Mouse (Mus musculus) layer of hippocampus, adult 9-11 months (tissue): Measurements from ENCODE around the gene Insr.
A peak's percentile ranks its signal among the peaks of the same experiment; 100 is the strongest.
"Not testable (repeated sequence)": the region's sequence is repeated elsewhere in the genome, so short reads cannot be mapped to it uniquely, and the experiment has no call there.

Experiments used
- DNase-seq: peaks from one replicate; pipeline ENCODE4 v3.0.0; 2022

Insr gene

DNA sequence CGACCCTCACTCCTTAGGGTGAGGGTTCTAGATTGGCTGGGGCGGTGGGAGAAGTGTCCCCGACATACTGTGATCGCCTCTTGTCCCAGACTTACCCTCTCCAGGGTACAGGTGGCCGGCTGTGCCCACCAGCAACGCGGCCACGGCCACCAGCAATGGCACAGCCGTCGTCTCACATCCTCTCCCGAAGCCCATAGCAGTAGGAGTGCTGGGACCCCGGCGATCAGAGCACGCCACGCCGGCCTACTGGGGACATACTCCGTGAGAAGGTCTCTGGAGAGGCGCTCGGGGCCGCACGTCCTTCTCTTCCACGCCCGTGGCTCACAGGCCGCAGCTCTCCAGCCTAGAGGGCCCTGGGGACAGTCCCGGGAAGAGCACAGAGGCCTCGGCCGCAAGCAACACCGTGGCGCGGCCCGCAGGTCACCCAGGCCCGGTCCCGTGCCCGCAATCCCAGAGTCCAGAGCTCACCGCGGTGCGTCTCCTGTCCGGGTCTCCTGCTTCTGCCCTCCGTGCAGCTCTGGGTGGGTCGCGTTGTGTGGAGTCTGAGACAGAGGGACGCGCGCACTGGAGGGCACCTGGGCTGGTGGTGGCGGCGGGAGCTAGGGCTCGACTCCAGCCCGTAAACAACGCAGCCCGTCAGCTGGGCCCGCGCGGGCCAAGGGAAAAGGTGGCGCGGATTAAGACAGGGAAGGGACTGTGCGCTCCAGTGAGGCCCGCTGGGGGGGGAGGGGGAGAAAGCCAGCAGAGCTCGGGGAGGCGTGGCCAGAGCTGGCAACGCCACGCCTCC is at the start of gene Insr:
Insr (minus strand) TSS at position 684 of the 787 bp plus-strand sequence.
- DNase-seq = peak; percentile 93

DNA sequence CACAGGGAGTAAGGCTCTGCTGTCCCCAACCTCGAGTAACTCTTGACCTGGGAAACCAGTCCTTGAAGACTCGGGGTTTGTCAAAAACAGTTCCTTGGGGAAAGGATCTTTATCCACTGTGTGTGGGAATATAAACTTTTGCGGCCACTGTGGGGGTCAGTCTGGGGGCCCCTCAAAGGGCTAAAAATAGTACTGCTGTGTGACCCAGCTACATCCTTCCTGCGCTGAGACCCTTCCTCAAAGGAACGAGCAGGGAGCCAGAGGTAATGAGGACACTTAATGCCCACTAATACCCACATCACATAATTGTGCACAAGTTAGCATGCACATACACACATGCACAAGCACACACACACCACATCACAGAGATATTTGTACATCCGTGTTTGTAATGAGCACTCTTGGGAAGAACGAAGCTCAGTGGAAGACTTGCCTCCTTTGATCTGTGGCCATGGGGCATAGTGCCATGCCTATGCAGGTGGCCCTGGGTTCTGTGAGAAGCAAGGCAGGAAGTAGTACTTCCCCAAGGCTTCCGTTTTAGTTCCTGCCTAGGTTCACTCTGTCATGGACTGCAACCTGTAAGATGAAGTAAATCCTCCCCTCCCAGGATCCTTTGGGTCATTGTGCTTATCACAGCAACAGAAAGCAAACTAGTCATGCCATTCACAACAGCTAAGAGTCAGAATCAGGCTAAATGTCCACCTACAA is 48.3 kb upstream of the Insr start:
- no peak for DNase-seq

DNA sequence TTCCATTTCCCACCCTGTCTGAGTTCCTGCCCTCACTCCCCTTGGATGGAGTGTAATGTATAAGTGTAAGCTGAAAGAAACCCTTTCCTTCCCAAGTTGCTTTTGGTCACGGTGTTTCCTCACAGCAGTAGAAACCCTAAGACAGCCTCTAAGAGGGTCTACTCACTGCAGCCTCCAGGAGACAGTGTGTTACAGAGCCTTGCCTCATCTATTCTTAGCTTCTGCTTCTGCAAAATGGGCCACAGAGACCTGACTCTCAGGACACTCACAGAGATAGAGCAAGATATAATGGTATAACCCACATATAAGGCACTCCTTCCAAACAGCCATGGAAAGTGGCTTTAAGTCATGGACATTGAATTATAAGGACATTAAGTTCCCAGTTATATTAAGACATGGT is 47.6 kb upstream of the Insr start:
- DNase-seq = no peak

DNA sequence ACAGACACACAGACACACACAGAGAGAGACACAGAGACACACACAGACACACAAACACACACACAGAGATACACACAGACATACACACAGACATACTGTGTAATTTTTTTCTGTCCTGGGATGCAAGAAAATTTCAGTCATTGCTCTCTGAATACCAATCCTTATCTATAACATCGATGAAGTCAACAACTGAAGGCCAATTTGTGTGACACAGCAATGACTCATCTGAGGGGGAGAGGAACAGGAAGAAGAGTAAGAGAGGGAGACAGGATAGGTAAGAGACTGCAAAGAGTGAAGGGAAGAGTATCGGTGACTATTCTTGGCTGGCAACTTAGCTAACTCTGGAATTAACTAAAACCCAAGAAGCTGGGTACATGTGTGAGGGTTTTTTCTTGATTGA is 44.8 kb upstream of the Insr start:
- DNase-seq = no peak

DNA sequence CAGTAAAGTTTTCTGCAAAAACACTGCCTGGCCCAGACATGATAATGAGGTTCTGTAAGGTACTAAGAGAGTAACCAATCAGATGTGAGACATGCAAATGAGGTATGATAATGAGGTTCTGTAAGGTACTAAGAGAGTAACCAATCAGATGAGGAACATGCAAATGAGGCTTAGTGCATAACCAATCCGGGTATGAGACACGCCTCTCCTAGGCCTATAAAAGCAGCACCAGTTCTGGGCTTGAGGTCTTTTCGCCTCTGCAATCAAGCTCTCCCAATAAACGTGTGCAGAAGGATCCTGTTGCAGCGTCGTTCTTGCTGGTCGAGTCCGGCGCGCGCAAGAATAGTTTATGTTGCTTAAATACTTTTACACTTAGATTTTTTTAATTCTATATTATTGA is 39.9 kb upstream of the Insr start:
- DNase-seq = not testable (repeated sequence)

DNA sequence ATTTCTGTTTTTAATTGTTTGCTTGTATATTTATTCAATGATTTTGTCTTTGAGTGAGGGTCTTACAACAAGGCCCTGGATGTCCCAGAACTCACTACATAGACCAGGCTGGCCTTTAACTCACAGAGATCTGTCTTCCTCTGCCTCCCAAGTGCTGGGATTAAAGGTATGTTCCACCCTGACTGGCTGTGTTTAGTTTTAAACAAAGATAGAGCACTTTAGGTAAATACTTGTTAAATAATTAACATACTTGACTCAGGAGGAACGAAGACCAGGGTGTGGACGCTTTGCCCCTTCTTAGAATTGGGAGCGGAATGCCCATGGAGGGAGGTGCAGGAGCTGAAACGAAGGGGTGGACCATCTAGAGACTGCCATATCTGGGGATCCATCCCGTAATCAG is 37.2 kb upstream of the Insr start:
- no peak for DNase-seq

DNA sequence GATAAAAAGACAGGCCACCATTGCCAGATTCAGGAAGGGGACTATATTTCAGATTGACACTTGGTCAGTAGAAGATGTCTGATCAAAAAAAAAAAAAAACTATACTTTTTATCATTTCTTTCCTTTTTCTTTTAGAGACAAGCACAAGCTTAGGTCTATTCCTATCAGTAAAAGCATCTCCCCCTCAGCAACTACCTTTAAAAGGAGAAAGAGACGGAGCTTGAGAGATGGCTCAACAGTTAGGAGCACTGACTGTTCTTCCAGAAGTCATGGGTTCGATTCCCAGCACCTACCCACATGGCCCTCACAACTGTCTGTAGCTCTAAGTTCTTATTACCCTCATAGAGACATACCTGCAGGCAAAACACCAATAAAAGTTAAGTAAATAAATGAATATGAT is 34.9 kb upstream of the Insr start:
- no peak for DNase-seq

DNA sequence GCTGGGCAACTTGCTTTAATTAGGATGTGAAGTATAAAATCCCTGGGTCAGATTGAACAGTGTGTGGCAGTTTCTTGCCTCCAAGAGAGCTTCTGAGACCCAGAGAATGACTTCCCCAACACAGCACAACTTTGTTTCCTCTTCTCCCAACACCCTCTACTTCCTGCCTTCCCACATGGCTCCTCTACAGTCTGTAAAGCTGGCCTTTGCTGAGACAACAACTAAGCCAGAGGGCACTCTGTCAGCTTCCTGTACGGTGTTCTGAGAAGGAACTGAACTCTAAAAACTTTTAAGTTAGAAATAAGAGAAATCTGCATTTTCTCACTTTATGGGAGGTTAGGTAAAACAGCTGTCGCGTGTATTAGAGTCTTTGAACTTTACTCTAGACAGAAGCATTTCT is 34.4 kb upstream of the Insr start:
- DNase-seq = peak; percentile 37

DNA sequence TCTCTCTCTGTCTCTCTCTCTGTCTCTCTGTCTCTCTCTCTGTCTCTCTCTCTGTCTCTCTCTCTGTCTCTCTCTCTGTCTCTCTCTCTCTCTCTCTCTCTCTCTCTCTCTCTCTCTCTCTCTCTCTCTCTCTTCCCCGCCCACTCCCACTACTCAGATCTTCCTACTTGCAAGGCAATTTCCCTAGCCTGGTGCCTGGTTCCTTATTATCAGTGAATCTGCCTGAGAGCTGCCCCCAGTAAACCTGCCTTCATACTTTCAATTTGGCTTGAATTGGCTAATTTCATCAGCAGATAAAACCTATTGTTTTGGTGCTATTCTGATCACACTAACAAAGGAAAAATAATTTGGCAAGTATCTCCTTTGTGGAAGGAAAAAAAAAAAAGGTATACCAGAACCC is 34.0 kb upstream of the Insr start:
- DNase-seq = not testable (repeated sequence)

DNA sequence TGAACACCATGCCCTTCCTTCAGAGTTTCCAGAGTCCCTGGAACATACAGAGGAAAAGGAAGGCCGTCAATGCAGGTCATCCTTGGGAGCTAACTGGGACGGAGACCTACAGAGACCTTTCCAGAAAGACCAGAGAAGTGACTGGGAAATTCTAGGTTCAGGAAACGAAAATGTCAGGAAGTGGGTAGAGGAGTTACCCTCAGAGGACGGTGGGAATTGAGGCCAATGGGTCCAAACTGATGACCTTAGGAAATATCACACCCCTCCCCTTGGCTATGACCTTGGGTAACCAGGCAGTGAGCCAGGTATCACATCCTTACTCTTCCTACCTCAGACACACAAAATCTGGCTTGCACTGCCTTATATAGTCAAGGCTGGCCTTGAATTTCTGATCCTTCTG is 32.1 kb upstream of the Insr start:
- DNase-seq = no peak

DNA sequence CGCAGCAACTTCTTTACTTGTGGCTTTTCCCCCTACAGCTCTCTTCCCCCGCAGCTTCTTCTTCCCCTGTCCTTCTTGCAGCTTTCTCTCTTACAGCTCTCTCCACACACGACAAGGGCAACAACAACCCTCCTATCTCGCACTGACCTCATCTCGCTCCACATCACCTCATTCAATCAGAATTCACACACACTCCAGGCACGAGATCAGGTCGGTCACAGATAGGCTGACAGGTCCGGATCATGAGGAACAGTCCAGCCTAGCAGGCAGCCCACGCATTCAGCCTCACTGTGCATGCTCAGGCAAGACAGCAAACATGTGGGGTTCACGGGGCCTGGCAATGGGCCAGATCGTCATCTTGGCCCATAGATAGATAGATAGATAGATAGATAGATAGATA is 30.2 kb upstream of the Insr start:
- peak; percentile 75 for DNase-seq

DNA sequence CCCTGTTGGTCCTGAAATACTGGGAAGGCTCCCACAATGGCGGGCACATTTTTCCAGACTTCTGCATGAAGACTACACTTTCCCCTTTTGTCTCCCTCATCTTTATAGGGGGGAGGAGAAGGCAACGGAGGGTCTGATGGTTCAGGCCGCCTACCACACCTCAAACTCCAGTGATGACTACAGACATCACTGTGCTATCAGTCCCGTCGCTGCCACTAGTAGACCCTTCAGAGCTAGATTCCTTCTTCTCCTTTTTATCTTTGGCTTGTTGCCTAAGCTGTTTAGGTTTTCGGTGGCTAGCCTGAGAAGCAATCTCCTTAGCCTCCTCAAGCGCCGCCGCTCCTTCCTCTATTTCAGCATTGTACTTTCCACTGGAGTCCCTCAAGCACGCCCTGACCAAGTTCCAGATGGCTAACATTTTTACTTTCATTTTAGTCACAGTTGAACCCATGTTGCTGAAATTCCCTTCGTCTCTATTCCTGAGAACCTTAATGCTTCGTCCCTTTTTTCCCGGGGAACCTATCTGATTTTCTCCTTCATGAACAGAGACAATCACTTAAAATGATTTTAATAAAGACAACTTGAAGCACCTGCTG is 28.9 kb upstream of the Insr start:
- DNase-seq = peak; percentile 40

DNA sequence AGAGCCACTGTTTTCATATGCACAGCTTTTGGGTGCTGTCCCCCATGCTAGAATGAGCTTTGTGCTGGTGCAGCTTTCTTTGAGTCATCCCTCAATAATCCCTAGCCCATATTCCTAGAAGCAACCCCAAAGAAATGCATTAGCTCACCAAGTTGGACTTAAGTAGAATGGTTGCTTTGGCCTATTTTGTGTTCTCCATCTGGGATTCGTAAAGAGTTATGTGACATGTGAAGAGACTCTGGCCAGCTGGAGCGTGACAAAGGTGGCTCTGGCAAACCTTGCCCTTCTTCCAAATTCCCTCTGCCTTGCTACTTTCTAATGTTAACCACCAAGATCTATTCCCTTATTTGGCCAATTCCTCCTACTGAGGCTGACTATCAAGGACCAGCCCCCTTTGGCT is 22.7 kb upstream of the Insr start:
- no peak for DNase-seq

DNA sequence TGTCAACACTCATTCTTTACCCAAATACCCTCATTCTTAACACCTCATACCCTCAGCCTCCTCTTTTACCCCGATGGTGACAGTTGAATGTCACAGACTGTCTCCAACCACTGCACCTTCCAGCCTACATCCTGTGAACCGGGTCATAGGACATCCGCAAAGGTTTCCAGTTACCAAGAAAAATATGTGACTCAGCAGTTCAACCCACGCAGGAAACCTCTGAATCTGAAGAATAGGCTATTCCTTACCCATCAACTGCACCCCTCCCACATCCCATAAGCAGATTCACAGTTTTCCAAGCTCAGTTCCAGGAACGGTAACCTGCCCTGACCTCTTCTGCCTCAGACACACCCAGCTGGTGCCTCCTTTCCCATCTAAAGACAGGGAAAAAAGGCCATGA is 19.9 kb upstream of the Insr start:
- DNase-seq = no peak

DNA sequence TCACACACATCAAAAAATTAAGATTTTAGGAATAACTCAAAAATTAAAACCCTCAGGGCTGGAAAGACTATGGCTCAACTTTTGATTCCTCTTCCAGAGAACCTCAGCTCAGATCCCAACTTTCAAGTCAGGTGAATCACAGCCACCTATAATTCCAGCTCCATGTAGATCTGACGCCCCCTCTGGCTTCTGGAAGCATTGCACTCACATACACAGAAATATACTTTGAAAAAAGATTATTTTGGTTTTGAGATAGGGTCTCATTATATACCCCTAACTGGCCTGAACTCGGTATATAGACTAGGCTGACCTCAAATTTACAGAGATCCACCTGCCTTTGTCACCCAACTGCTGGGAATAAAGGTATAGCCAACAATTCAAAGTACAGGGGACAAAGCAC is 6.4 kb upstream of the Insr start:
- no peak for DNase-seq

DNA sequence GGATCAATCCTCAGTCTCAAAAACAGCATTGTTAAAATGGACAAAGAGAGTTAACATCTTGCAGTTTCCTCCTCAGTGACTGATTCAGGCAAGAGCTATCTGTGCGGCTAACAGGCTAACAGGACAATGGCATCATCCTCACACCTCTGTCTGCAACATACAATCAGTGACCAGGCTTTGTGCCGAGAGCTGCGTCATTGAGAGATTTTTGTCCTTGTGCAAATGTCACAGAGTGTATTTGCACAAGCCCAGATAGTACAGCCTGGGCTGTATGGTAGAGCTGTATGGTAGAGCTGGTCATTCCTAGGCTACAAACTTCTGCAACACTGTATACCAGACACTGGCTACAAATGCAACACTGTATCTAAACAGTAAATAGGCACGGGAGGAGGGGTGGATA is 5.2 kb upstream of the Insr start:
- DNase-seq = no peak

DNA sequence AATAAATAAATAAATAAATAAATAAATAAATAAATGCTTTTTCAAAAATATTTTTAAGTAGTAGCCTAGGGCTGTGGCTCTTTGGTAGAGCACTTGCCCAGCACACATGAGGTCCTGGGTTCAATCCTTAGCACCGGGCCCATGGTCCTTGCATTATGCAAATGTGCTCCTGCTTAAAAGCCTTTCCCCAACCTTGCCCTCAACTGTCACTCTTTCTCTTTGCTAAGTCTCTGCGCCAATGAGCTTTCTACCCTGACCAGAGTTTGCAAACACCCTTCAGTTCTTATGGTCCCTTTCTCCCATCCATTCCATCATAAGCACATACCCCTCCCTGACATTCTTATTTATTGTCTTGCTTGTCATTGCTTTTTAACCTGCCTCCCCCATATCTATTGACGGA is 1.9 kb upstream of the Insr start:
- DNase-seq = no peak

DNA sequence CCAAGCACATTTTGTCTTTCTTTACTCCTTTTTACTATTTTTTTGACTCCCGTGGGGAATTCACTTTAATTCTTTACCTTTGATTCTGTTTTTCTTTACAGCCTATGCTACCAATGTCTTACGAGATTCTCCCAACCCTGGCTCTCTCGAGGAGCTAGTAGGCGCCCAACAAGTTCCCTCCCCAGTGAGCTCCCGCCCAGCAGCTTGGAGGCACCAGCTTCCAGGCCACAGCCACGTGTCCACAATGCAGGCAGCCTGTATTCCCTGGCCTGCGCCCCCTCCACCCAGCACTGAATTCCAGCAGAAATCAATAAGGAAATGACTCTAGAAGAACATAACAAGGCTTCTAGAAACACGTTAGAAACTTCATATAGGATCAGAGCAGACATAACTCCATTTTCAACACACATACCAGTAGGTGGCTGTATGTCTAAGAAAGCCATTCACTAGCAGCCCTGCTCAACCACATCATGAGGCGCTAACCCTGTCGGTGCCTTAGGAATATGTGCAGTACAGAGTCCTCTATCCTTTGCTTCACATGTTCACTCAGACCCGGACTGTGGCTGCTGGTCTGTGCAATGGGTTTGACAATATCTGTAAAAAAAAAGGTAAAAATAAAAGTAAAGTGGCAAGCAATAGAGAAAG is 971 bp upstream of the Insr start:
- no peak for DNase-seq

DNA sequence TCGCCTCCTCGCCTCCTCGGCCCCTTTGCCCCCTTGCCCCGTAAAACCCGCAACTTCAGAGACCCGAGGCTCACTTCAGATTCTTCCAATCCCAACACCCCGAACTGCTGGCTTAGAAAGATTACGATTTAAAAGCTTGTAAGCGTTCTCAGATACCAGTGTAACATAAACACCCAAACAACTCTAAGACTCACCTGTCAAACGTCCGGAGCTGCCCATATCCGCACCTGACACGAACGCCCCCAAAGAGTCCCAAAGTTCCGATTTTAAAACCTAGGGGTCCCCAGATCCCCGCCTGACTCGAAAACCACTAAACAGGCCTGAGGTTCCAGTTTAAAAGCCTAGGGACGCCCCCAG is 282 bp upstream of the Insr start:
- DNase-seq = no peak

DNA sequence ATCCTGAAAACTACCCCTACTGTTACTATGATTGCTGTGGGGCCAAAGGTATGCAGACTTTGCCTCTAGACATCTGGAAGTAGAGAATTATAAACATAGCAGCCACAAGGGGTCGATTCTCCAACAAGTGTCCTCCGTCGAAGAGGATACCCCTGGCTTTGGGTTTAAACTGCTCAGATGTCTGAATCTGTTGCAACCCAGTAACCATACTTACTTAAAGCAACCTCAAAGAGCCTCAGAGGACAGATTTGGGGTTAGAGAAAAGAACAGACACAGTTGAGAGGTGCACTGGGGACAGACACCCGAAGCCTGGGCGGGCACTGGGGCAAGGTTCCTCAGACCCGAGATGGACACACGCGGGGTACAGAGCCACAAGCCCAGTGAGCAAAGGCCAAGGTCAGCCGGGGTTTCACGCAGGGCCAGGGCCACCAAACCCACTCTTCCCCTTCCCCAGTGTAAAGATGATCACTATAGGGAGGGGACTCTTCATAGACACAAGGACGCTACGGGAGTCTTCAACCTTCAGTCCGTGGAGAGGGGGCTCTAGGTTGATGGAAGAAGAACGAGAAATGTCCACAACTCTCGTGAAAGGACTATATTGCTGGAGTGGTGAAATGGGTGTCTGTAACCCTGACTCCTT is 1.1 kb downstream of the Insr start:
- DNase-seq = no peak

DNA sequence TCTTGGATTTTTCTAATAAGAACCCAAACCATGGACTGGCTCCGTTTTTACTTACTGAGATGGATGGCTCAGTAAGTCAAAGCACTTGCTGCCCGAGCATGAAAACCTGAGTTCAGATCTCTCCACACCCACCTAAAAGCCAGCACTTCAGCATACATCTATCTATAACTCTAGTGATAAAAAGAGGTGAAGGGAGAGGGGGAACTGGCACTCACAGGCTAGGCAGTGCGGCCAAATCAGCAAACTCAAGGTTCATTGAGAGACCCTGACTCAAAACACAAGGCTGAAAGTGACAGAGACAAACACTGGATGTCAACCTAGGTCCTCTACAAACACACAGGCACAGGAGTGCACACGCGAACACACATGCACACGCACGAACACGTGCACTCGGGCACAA is 2.2 kb downstream of the Insr start:
- DNase-seq = no peak

DNA sequence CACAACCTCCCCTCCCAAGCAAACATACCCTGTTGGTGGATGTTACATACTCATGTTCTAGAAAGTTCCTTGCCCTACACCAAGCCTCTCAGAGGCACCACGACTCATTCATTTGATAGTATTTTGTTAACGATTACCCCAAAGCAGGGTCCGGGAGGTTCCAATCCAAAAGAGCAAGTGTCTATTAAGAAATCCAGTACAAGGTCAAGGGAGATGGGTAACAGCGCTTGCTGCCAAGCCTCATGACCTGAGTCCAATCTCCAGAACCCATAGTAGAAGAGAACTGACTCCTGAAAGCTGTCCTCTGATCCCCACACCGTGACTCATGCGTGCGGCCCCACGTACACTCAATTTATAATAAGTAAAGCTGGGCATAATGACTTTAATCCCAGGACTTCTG is 3.4 kb downstream of the Insr start:
- DNase-seq = no peak

DNA sequence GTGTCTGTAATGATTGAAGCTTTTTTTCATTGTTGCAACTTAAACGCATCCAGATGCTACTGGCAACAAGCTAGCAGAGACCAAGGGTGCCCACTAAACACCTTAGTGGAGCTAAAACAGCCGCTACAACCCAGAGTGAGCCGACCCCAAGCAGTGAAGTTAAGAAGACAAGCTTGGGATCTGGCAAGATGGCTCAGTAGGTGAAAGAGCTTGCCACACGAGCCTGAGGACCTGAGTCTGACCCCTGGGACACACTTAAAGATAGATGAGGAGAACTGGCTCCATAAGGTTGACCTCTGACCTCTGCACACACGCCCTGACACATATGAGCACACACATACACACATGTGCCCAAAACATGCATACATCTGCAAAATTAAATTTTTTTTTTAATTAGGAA is 4.2 kb downstream of the Insr start:
- DNase-seq = no peak
